Mouse (Mus musculus): Measurements from ENCODE around the gene Cuzd1. TPM values are rescaled to one million over a fixed set of nuclear protein-coding genes. Genes with fewer than 3 reads are reported as not detected.

The Cuzd1 gene
- total RNA-seq (2021): under 1 TPM; 0.38 to 0.41 TPM

- no peak for DNase-seq
These were observed at the start of gene Cuzd1 for GRCm38 (mm10) chr7:131322192-131322591. Cuzd1 (minus strand) TSS chr7:131322292.

GRCm38 (mm10) chr7:131371470-131371860, 49.4 kb upstream of the Cuzd1 start:
- DNase-seq: no peak

GRCm38 (mm10) chr7:131370648-131371469, 48.8 kb upstream of the Cuzd1 start, which contains the start of gene Pstk:
Pstk (plus strand) TSS chr7:131371141.
- DNase-seq: peak; percentile 91

- DNase-seq: no peak
These were observed 42.0 kb upstream of the Cuzd1 start for GRCm38 (mm10) chr7:131364131-131364530.

- DNase-seq: peak; percentile 96
These were observed 40.7 kb upstream of the Cuzd1 start, which contains the start of gene 2310057M21Rik for GRCm38 (mm10) chr7:131362615-131363300. 2310057M21Rik (minus strand) TSS chr7:131362759.

GRCm38 (mm10) chr7:131362269-131362614, 40.1 kb upstream of the Cuzd1 start:
- no peak for DNase-seq

GRCm38 (mm10) chr7:131356105-131356504, 34.0 kb upstream of the Cuzd1 start:
- no peak for DNase-seq

- DNase-seq: no peak
These were observed 23.9 kb upstream of the Cuzd1 start for GRCm38 (mm10) chr7:131345856-131346541.

GRCm38 (mm10) chr7:131337502-131338068, 15.5 kb upstream of the Cuzd1 start:
- DNase-seq: no peak

- DNase-seq: no peak
These were observed 11.5 kb upstream of the Cuzd1 start, which contains the start of gene Fam24a for GRCm38 (mm10) chr7:131333564-131333963. Fam24a (plus strand) TSS chr7:131333864.

GRCm38 (mm10) chr7:131331688-131332087, 9.6 kb upstream of the Cuzd1 start:
- no peak for DNase-seq

- no peak for DNase-seq
These were observed 7.3 kb upstream of the Cuzd1 start, which contains the start of gene Fam24b for GRCm38 (mm10) chr7:131329416-131329815. Fam24b (minus strand) TSS chr7:131329516.

- no peak for DNase-seq
These were observed 5.0 kb upstream of the Cuzd1 start for GRCm38 (mm10) chr7:131327054-131327453.

GRCm38 (mm10) chr7:131318340-131318739, 3.8 kb downstream of the Cuzd1 start:
- no peak for DNase-seq

- no peak for DNase-seq
These were observed 4.5 kb downstream of the Cuzd1 start for GRCm38 (mm10) chr7:131317587-131317986.

GRCm38 (mm10) chr7:131314493-131314892, 7.6 kb downstream of the Cuzd1 start:
- no peak for DNase-seq

- no peak for DNase-seq
These were observed 15.4 kb downstream of the Cuzd1 start for GRCm38 (mm10) chr7:131306733-131307132.

- no peak for DNase-seq
These were observed 18.8 kb downstream of the Cuzd1 start for GRCm38 (mm10) chr7:131303340-131303739.

GRCm38 (mm10) chr7:131297151-131297550, 24.9 kb downstream of the Cuzd1 start:
- DNase-seq: no peak

- DNase-seq: peak; percentile 58
These were observed 56.2 kb downstream of the Cuzd1 start for GRCm38 (mm10) chr7:131265851-131266250.

- no peak for DNase-seq
These were observed 57.8 kb downstream of the Cuzd1 start for GRCm38 (mm10) chr7:131264251-131264650.

- DNase-seq: no peak
These were observed 61.1 kb downstream of the Cuzd1 start for GRCm38 (mm10) chr7:131260946-131261345.

All from heart, postnatal 4 days (tissue).